Mouse (Mus musculus) left cerebral cortex, adult 11 months (tissue): ENCODE measurements at regions not wholly inside any gene's neighbourhood (a gene's known extent, or its start where the extent isn't known, plus 50 kb on each side); places are given as distances from the start of the nearest gene placed in this dataset.
"Not testable (repeated sequence)": the region's sequence is repeated elsewhere in the genome, so short reads cannot be mapped to it uniquely, and the experiment has no call there.

Experiments
- DNase-seq: peaks from one replicate; pipeline ENCODE4 v3.0.0; 2022; ENCODE audit warnings: low spot score

DNA sequence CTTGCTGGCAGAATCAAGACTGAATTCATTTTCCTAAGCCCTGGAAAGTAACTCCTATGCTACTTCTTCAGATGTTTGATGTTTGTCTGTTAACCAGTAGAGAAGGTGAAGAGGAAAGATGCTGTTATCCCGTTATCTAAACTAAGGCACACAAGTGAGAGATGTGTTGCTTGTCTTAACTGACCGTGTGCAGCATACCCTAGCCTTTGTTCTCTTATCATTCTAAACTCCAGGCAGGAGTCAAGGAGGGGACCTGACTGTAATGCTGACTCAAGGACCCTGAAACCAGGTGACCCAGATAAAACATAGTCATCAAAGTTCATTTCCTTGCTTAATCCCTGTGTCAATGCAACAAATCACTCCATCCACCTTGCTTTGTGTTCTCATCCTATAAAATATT is 136.7 kb downstream of the Car2 start:
- no peak for DNase-seq

- no peak for DNase-seq
Observed at GRCm38 (mm10) chr3:15040866-15041528, 154.9 kb downstream of the Car2 start.

DNA sequence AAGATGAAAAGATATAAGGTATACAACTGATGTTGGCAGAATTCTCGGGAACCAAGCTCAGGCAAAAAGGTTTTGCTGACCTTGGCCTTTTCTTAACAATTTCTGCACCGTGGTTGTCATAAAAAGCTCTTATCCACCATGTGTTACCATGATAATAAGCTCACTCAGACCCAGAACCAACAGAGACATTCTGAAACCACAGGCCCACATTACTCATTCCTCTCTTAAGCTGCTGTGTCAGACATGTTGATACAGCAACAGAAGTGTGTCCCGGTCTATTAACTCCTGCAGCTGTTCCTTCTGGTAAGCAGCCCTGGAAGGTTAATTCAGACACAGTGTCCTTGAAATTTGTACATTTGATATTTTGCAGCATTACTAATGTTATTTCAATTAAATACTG is 167.9 kb downstream of the Car2 start:
- no peak for DNase-seq

DNA sequence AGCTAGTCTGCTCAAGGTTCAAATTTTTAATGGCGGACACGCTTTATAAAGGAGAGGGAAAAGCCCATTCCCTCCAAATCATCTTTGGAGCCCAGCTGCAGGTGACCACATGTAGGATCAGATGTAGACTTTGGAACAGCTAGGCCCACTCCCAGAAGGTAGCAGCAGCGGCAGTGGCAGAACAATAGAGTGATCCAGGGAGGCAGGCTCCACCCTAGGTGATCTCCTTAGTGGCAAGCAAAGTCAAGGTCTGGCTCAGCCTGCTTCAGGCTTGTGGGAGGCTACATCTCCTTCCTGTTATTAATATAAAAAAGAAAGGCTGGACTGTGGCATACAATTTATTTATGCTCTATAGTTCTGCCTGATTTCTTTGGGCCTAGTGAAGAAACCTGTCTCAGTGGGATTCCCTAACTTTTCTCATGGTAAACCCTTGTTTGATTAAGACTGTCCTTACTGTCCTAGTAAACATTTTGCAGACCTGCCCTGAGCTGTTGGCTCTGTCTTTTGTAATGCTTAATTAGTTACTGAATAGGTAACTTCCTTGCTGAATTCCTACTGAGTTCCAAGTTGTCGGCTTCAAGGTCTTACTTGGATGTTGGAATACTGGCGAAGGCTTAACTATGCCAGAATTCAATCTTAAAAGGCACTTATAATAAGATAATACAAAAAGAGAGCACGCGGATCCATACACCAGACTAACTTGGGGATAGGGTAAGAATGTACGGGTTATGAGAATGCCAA is 169.6 kb downstream of the Car2 start:
- DNase-seq: not testable (repeated sequence)

- not testable (repeated sequence) for DNase-seq
Observed at GRCm38 (mm10) chr3:15056788-15057585, 170.9 kb downstream of the Car2 start.

- DNase-seq: no peak
Observed at GRCm38 (mm10) chr3:15065681-15066080, 179.6 kb downstream of the Car2 start.

GRCm38 (mm10) chr3:15068256-15068655 is 182.2 kb downstream of the Car2 start:
- DNase-seq: no peak

- DNase-seq: no peak
Observed at GRCm38 (mm10) chr3:15071030-15071883, 185.2 kb downstream of the Car2 start.

GRCm38 (mm10) chr3:15073405-15073804 is 187.3 kb downstream of the Car2 start:
- DNase-seq: no peak

DNA sequence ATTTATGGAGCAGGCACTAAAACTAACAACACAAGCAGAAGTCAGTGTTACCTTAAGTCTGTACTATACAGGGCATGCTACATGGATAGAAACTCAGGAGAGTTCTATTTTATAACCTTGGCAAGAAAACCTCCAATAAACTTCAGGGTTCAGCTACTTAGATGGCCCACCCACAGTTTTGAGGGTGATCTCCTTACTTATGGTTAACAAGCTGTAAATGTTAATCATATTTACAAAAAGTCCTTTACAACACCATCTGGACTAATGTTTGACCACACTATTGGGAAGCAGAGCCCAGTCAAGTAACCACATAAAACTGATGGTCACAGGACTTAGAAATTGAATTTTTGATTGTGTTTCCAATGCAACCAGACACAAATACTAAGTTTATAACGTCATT is 187.8 kb downstream of the Car2 start:
- no peak for DNase-seq

DNA sequence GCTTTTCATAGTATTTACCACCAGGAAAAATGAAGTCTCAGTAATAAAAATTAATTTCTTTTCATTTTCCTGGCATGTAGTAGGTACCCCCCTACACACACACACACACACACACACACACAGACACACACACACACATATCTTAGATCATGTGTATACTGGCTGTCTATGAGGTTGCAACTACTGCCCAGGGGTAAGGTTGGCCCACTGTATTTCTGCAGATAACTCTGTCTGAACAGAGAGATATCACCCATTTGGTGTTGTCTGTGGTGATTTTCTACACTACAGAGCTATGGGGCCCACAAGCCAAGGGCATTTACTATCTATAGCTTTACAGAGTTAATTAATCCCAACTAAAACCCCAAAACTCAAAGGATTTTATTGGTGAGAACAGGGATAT is 188.9 kb downstream of the Car2 start:
- no peak for DNase-seq

DNA sequence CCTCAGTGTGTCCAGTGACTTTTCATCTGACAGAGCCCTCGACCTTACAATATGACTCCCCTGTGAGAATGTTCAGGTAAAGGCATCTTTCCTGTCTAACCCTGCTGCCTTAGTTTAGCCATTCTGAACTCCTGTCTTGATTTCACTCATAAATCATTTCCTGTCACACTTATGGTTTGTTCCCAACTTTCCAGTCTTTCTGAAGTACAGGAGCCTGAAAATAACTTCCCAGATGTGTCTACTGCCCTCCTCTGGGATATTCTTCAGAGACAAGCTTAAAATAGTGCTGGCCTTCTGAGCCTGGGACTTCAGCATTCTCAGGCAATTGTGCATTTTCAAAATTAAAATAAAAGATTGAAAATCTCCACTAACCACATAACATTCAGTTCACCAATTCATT is 204.1 kb downstream of the Car2 start:
- no peak for DNase-seq

DNA sequence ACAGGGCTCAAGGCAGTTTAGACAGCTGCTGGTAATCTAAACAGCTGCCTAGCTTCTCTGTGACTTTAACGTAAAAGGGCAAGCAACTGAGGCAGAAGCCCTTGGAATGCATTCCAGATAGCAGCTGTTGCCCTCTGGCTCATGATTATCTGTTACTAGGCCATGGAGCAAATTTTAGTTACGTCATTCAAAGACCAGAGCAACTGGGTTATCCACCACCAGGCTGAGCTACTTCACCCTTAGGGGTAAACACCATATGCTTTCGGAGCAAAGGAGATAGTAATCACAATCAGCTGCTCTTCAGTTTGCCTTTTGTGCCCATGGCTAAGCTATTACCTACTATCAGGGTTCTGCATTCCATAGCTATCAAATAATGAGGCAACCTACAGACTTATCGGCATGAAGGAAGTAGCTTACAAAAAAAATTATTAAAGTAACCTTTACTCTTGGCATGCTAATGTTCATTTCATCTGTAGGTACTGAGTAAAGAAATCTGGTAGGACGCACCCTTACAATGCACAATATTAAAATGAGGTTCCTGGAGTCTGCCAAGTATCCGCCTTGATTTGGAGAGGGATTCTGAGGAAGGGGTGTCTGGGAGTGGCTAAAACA is 212.2 kb downstream of the Car2 start:
- DNase-seq: no peak

GRCm38 (mm10) chr3:15098981-15099380 is 212.9 kb downstream of the Car2 start:
- DNase-seq: no peak

DNA sequence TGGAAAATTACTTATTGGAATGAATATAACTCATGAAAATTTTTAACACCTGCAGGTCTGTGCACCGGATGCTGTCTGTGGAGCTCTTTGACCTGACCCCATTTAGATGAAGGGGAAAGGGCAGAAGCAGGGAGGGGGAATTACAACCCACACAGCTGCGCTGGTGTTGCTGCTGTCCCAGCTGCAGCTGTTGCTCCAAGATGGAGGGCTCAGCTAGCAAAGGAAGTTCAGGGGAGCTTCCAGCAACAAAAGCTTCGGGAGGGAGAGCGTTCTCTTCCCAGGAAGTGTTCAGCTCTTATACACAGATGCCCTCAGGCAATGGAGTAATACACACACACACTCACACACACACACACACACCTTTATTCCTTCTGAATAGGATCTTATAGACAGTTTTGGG is 219.6 kb downstream of the Car2 start:
- DNase-seq: no peak

DNA sequence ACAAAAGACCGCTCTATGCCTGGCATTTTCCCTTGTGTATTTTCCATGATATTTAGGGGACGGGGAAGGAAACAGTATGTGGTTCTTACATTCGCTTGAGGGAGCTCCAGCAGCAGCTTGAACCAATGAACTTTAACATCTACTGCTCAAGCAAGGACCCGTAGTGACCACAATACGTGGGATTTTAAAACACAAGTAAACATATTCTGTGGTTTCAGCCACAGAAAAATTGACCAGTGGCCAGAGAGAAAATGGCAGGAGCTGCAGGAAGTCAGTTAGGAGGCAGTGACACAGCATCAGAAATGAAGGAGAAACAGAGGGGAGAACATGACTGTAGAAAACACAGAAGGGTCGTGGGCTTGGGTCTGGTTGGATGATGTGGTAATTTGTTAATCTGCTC is 220.2 kb downstream of the Car2 start:
- no peak for DNase-seq

DNA sequence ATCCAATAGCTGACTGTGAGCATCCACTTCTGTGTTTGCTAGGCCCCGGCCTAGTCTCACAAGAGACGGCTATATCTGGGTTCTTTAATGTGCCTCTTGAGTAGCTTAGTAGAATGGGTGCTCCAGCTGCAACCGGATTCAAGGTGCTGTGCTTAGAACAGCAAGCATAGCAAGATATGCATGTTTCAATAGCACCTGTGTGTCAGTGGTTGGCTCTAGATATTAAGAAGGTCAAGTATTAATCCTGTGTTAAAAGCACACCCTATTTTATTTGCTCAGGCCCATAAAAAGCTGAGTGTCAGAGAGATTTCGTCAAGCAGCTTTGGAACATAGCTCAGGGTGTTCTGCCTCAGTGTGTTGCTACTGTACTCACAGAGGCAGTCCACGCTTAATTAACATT is 221.2 kb downstream of the Car2 start:
- DNase-seq: no peak

DNA sequence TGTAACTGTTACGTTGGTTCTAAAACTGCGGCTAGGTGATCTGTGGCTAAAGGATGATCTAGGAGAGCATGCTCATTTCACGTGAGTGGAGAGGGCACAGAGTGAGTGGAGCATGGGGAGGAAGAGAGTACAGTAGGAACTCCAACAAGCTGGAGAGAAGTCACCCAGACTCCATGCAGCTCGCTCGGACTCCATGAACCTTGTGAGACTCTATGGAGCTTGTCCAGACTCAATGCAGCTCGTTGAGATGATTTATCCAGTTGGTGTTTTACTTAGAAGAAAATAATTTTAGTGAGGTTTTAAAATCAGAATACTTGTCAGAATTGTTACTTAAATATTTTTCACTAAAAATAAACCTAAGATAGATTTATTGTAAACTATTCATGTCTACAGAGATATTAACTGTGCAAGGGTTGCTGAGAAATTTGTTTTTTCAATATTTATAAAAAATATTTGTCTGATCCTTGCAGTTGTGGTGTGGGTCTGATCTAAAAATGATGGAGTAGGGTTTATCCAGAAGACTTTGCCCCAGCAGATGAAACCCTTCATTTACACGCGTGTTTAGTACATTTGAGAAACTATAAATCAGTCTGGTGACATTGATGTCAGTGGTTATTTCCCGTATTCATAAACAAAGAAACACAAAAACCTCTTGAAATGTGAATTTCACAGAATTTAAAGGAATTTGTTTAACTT is 222.3 kb downstream of the Car2 start:
- DNase-seq: no peak

DNA sequence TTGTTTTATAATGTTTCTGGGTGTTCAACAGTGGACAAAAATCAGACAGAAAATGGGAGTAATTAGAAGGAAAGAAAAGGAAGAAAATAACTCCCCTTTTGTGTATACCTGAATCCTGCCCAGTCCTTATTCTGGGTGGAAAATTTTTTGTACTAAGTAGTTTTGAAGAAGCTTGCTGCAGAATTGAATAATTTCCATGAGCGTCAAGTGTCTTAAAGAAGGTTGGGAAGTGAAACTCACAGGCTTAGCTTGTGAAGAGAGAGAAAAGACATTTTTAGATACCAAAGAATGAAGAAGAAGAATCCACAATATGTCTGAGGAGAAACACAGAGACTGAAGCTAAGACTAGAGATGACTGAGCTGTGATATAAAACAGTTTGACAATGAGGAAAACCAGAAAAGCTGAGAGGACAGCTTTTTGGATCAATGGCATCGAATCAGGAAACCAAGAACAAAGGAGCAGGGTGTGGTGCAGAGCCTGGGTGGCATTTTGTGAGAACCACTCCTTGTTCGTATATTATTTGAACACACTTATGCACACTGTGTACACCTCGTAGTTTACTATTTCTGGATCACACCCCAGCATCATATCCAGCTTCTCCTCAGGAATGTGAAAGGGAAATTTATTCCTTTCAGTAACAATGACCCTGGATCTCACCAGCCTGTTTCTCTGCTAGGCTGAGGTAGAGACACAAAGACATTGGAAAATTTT is 221.9 kb downstream of the Gm9733 start:
- no peak for DNase-seq

DNA sequence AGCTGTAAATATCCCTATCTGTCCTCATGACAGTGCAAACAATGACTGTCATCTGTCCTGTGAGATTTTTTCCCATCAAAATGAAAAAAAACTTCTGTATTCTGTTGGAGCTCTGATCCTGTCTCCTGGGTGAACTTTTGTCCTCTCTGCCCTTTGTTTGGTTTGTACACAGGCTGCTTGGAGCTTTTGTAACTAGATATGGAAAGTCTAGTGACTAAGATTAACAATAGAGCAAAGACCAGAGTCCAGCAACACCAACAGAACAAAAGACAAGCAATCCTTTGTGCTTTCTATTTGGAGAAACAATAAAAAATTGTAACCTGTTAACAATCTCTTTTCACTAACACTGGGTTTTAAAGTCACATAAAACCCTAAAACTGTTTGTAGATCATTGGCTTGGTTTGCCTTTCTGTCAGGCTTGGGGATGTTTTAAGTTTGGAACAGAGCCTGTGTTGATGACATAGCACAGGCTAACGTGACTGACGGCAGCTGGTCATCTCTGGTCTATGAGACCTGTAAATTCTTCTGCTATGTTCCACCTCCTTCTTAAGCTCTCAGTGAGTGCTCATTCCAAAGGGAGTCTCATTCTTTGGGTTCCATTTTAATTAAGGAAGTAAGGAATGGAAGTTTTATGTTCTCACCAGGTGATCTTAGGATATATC is 219.8 kb downstream of the Gm9733 start:
- DNase-seq: peak; percentile 26
